Mouse (Mus musculus) CH12.LX (cell line): Measurements from ENCODE around the gene Rhot1. TPM values are rescaled to one million over a fixed set of nuclear protein-coding genes. Genes with fewer than 3 reads are reported as not detected.

Source experiments
- DNase-seq: peaks from one replicate; pipeline ENCODE4 v3.0.0-alpha.2; 2013; ENCODE audit errors: extremely low read depth
- H3K27ac ChIP-seq: 2 replicates; pipeline ENCODE4 v1.5.1; 2012; ENCODE audit warnings: low read depth, mild to moderate bottlenecking, control low read depth, moderate library complexity; ENCODE audit not compliant: insufficient read depth
- H3K27me3 ChIP-seq: replicated peaks from 2 replicates; pipeline ENCODE3; 2012; ENCODE audit warnings: inconsistent platforms
- H3K36me3 ChIP-seq, 2 experiments: replicated peaks in 1 of 2; 2 replicates each; pipeline versions ENCODE3 to v1.6.1; 2012; ENCODE audit warnings: inconsistent platforms in 1 of 2, low read length in 1 of 2, mild to moderate bottlenecking in 1 of 2, mixed read lengths in 1 of 2, moderate library complexity in 1 of 2; ENCODE audit not compliant: control insufficient read depth in 1 of 2, insufficient read depth in 1 of 2
- H3K4me1 ChIP-seq, 2 experiments: 2 replicates each; pipeline ENCODE4 v1.6.1; 2012; ENCODE audit warnings: inconsistent platforms in 1 of 2, moderate library complexity in 1 of 2; ENCODE audit not compliant: insufficient read depth in 2 of 2, control insufficient read depth in 1 of 2
- H3K4me2 ChIP-seq: 2 replicates; pipeline ENCODE4 v1.6.1; 2012; ENCODE audit warnings: low read depth, mild to moderate bottlenecking, control low read depth; ENCODE audit not compliant: poor library complexity, insufficient read depth, severe bottlenecking
- H3K4me3 ChIP-seq, 3 experiments: fragments of 150-350 bp in 1 of 3; sonication (generic) in 1 of 3; replicated peaks in 1 of 3; 2 replicates each; pipeline versions ENCODE3 to v1.5.1; 2011 to 2012; ENCODE audit warnings: low read depth in 2 of 3, low read length in 2 of 3, mild to moderate bottlenecking in 2 of 3, moderate library complexity in 2 of 3, control low read depth in 1 of 3, improper control_type of control experiment in 1 of 3, inconsistent platforms in 1 of 3, mixed read lengths in 1 of 3; ENCODE audit not compliant: poor library complexity in 1 of 3
- H3K79me2 ChIP-seq: replicated peaks from 2 replicates; pipeline ENCODE4 v1.6.1; 2012; ENCODE audit warnings: mild to moderate bottlenecking, moderate library complexity; ENCODE audit not compliant: control insufficient read depth, poor library complexity, insufficient read depth, severe bottlenecking; ENCODE audit errors: extremely low read depth
- H3K9ac ChIP-seq: 2 replicates; pipeline ENCODE4 v1.6.1; 2012; ENCODE audit warnings: low read depth, mild to moderate bottlenecking, control low read depth, moderate library complexity; ENCODE audit not compliant: insufficient read depth
- H3K9me3 ChIP-seq: replicated peaks from 2 replicates; pipeline ENCODE3; 2012; ENCODE audit warnings: low read length, inconsistent platforms, mixed read lengths
- CHD1 ChIP-seq: IDR thresholded peaks from 2 replicates; pipeline ENCODE4 v1.6.1; 2012; ENCODE audit warnings: low read depth, low read length, improper control_type of control experiment, inconsistent platforms
- CTCF ChIP-seq, 2 experiments: IDR thresholded peaks in 1 of 2; conservative IDR thresholded peaks in 1 of 2; 2 replicates each; pipeline ENCODE4 v1.5.1; 2011 to 2012; ENCODE audit warnings: low read depth in 2 of 2, low read length in 2 of 2, improper control_type of control experiment in 1 of 2, inconsistent platforms in 1 of 2, mild to moderate bottlenecking in 1 of 2, moderate library complexity in 1 of 2
- ELF1 ChIP-seq: IDR thresholded peaks from 2 replicates; pipeline ENCODE4 v1.6.1; 2014; ENCODE audit warnings: low read depth, mild to moderate bottlenecking, inconsistent platforms, low read length, improper control_type of control experiment
- ETS1 ChIP-seq: conservative IDR thresholded peaks from 2 replicates; pipeline ENCODE4 v1.6.1; 2012; ENCODE audit warnings: low read depth, mild to moderate bottlenecking, inconsistent platforms, low read length, improper control_type of control experiment, moderate library complexity
- KAT2A ChIP-seq: IDR thresholded peaks from 2 replicates; pipeline ENCODE4 v1.6.1; 2012; ENCODE audit warnings: low read length, improper control_type of control experiment, inconsistent platforms; ENCODE audit not compliant: insufficient replicate concordance
- MAX ChIP-seq: IDR thresholded peaks from 2 replicates; pipeline ENCODE4 v1.6.1; 2011; ENCODE audit warnings: low read length, improper control_type of control experiment
- MXI1 ChIP-seq: IDR thresholded peaks from 2 replicates; pipeline ENCODE4 v1.6.1; 2011; ENCODE audit warnings: mild to moderate bottlenecking, low read depth, low read length, improper control_type of control experiment
- NRF1 ChIP-seq: IDR thresholded peaks from 2 replicates; pipeline ENCODE4 v1.6.1; 2014; ENCODE audit warnings: low read depth, mild to moderate bottlenecking, inconsistent platforms, low read length, improper control_type of control experiment, moderate library complexity
- POLR2A ChIP-seq: IDR thresholded peaks from 2 replicates; pipeline ENCODE4 v1.6.1; 2011; ENCODE audit warnings: low read depth, mild to moderate bottlenecking, improper control_type of control experiment, low read length
- RAD21 ChIP-seq: IDR thresholded peaks from 2 replicates; pipeline ENCODE4 v1.6.1; 2011; ENCODE audit warnings: low read depth, mild to moderate bottlenecking, low read length, improper control_type of control experiment, moderate library complexity
- SMC3 ChIP-seq: IDR thresholded peaks from 2 replicates; pipeline ENCODE4 v1.6.1; 2011; ENCODE audit warnings: low read depth, low read length, improper control_type of control experiment
- ZKSCAN1 ChIP-seq: IDR thresholded peaks from 2 replicates; pipeline ENCODE4 v1.6.1; 2012; ENCODE audit warnings: low read depth, inconsistent platforms, low read length, improper control_type of control experiment, borderline replicate concordance
- dilution Hi-C: fragments of 300-500 bp; cut with MboI; formaldehyde crosslinking; loops from 2 replicates; pipeline ENCODE4 v1.14.3; 2020; ENCODE audit warnings: low sequenced_read_pairs; ENCODE audit not compliant: extremely low pct_unique_long_range_greater_than_20kb, extremely low pct_ligation_motif_present
- in situ Hi-C: fragments of 300-500 bp; cut with MboI; formaldehyde crosslinking; loops from 3 replicates; pipeline ENCODE4 v1.14.3; 2019; ENCODE audit warnings: low sequenced_read_pairs, low pct_ligation_motif_present, low pct_unique_long_range_greater_than_20kb, mixed read lengths
- polyA plus RNA-seq: library from polyadenylated mRNA; unstranded; fragments of >175 nt; gene quantifications from 2 replicates; pipeline ENCODE4 v1.2.1, GENCODE M21; 2012; ENCODE audit warnings: low read depth; ENCODE audit not compliant: insufficient read length
- total RNA-seq, 2 experiments: library from RNA; depleted of rRNA; stranded (reverse); fragments of 300-350 nt in 1 of 2; fragments of >200 nt in 1 of 2; gene quantifications; 2 replicates each; pipeline ENCODE4 v1.2.3; 2012 to 2014

The Rhot1 gene
- total and polyA plus RNA-seq, 3 experiments = 33.1 to 73.3 (median 61.0) TPM

- Histone ChIP-seq H3K9ac (no peak overlapping the region), H3K79me2 (no peaks in the 10 kb centered on the region), H3K4me3 (peak overlapping the region; percentile 27 to 66 (median 52)), H3K36me3 (no peaks in the 10 kb centered on the region), H3K27ac (no peak overlapping the region), H3K27me3 (peaks cover 44% of the 10 kb centered on the region), H3K4me1 (peaks cover 0 to 31% of the 10 kb centered on the region in 2 experiments; a peak in 2 of 4 replicates), H3K9me3 (peaks cover 21% of the 10 kb centered on the region), H3K4me2 (peak overlapping the region; percentile 88)
- dilution Hi-C loops = no loop called here
- in situ Hi-C loops = no loop called here
- TF ChIP-seq ELF1 = no peak
- TF ChIP-seq MXI1 = 0 out of 2 replicates have a peak, but pooled peaks have one; percentile 6
- DNase-seq = no peak
Measured at GRCm38 (mm10) chr11:80302046-80302390, 93.2 kb downstream of the Rhot1 start.

DNA sequence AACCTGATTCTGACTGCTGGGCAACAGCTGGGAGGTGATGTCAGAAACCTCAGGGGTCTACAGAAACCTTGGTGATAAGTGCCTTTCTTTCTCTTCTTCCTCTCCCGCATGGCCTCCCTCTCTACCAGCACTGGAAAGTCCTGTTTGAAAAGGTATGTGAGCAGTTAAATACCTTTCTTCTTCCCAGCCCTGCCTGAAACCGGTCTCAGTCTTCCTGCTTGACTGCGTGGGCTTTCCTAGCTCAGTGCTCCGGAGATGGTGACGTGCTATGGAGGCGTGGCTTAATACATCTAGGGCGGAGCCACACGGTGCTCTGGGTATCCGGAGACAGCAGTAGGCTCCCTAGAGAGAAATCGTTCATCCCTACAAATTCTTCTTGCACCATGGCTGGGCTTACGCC is 93.7 kb downstream of the Rhot1 start:
- H3K36me3 ChIP-seq = no peaks in the 10 kb centered on the region
- H3K4me1 ChIP-seq = peaks cover 0 to 31% of the 10 kb centered on the region in 2 experiments; a peak in 2 of 4 replicates
- in situ Hi-C loops (no loop called here), dilution Hi-C loops (no loop called here)
- DNase-seq = peak; percentile 92
- H3K4me2 ChIP-seq = peak overlapping the region; percentile 88
- TF ChIP-seq ZKSCAN1 (no peak), ETS1 (peak; percentile 77; the same call in 1 of the 2 replicates), ELF1 (peak; percentile 49), CTCF (conservative IDR thresholded peaks at IDR 0.05 in 1 of 2, IDR thresholded peaks at IDR 0.05 in 1 of 2; ENCODE audit: low read depth in 2 of 2, low read length in 2 of 2) (no peak), POLR2A (peak; percentile 48), NRF1 (no peak)
- no peak overlapping the region for H3K9ac ChIP-seq
- no peaks in the 10 kb centered on the region for H3K79me2 ChIP-seq
- no peak overlapping the region for H3K27ac ChIP-seq
- H3K9me3 ChIP-seq = peaks cover 18% of the 10 kb centered on the region
- peaks cover 45% of the 10 kb centered on the region for H3K27me3 ChIP-seq
- H3K4me3 ChIP-seq = peak overlapping the region; percentile 27 to 66 (median 52)

DNA sequence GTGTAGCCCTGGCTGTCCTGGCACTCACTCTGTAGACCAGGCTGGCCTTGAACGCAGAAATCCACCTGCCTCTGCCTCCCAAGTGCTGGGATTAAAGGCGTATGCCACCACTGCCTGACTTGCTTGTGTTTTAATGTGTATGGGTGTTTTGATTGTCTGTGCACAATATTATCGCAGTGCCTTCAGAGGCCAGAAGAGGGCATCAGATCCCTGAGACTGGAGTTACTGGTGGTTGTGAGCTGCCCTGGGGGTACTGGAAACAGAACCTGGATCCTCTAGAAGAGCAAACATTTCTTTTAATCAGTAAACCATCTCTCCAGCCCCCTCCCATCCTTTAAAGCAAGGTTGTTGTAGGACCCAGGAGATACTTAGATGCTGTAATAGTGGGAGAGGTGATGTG is 94.9 kb downstream of the Rhot1 start:
- no peak overlapping the region for H3K27ac ChIP-seq
- dilution Hi-C loops (no loop called here), in situ Hi-C loops (no loop called here)
- no peak for DNase-seq
- no peak overlapping the region for H3K9ac ChIP-seq
- no peaks in the 10 kb centered on the region for H3K36me3 ChIP-seq
- H3K4me1 ChIP-seq = peaks cover 0 to 31% of the 10 kb centered on the region in 2 experiments; a peak in 2 of 4 replicates
- peaks cover 49% of the 10 kb centered on the region for H3K27me3 ChIP-seq
- TF ChIP-seq CHD1 (no peak), MAX (no peak), RAD21 (peak; percentile 19), CTCF (conservative IDR thresholded peaks at IDR 0.05 in 1 of 2, IDR thresholded peaks at IDR 0.05 in 1 of 2; ENCODE audit: low read depth in 2 of 2, low read length in 2 of 2) (peak; percentile 15 to 48; a peak in 2 of 4 replicates), SMC3 (0 out of 2 replicates have a peak, but pooled peaks have one; percentile 8), KAT2A (no peak)
- peaks cover 13% of the 10 kb centered on the region for H3K9me3 ChIP-seq
- H3K4me3 ChIP-seq = no peak overlapping the region
- H3K4me2 ChIP-seq = no peak overlapping the region
- H3K79me2 ChIP-seq = no peaks in the 10 kb centered on the region
